Mouse (Mus musculus) c-Kit-negative CD71-positive TER-119-positive erythroid progenitor cells, embryonic 14.5 days (primary cell): ENCODE measurements around the gene Enah.

Experiments used
- DNase-seq: peaks from one replicate; pipeline ENCODE4 v3.0.0-alpha.2; 2013; ENCODE audit warnings: low read depth, low spot score

Gene Enah

DNA sequence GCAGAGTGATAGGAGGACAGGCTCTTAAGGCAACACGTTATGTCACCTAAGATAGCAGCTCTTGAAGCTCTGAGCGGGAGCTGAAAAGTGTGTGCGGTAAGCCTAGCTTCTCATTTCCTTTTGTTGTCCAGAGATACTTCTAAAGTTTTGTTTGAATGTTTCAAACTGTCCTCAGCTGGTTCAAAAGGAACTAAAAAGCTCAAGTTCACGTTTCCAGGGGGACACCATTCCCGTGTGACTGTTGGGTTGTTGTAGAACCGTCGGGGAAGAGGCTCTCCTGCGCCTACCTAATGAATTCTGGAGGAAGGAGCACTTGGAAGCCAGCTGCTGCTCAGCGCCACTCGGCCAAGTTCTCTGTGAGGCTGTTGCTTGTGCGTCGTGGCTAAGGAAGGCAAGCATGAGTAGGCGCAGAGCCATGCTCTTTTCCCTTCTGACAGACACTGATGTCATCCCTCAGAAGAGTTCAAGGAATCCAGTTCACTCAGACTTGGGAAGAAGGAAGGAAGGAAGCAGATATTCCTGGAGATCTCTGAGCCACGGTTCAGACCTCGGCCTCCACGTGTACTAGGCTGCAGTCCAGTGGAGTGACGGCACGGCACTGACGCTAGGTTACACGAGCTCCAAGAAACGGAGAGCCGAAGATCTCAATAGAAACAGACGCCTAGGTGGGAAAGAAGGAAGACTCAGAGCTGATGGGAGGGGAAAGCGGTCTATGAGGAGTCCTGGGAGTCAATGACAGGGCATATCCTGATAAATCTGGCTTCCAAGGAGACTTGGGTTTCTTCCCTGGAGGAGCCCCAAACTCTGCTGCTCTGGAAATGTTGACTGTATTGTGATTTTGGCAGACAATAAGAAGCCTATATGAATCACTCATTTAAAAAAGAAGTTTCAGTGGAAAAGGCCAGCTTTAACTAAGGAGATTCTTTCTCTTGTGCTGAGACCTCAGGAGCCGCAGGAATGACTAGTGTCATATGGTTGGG, 8.7 kb upstream of the Enah start:
- no peak for DNase-seq

DNA sequence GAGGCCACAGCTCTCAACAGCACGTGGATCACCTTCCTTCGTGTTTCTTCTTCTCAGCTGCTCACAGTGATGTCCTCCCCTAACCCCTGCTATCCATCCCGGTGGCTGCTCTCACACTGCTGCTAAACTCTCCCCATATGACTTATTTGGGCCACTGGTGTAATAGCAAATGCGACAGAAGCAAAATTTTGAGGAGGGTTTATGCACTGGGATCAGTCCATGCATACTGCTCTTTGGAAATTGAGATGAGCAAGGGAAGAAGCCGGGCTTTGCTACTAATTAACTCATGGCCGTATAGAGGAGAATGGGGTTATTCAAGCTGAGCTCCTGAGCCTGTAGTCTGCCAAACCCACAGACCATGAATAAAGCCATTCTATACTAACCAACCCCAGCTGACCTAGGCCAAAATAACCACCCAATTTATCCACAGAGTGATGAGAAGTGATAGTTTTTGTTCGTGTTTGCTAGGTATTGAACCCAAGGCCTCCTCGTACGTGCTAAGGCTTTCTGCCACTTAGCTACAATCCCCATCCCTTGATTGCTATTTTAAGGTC, 7.7 kb upstream of the Enah start:
- no peak for DNase-seq

DNA sequence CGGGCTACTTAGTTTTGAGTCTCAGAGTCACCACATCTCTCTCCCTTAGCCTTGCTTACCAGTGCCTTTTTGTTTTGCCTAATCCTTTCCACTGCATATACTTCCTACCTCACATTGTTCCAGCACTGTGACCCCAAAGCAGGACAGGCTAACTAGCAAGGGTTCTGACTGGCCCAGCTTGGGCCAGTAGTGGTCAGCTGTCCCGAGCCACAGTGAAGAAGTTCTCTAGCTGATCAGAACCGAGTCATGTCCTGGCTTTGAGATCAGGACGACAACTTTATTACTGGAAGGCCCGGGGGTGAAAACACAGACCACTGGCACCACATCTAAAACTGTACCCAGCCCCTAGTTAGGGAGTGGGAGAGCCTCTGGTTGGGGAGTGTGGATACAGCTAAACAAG, 7.0 kb upstream of the Enah start:
- no peak for DNase-seq

DNA sequence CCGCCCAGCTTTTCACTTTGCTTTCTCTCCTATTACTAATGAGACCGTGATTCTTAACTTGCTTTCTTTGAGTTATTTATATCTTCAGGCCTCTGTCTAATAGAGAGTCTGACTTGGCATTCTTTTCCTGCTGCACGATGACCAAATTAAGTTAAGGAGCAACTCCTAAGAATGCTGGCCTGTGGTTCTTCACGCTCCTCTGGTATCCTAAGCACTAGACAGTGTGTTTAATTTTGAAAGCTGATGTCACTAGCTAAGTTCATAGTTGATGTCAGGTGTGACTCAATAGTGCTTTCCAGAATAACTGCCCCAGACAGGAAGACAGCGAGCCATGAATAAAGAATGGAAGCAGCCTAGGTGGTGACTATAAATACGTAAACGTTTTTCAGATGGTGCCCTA, 6.3 kb upstream of the Enah start:
- DNase-seq = no peak

DNA sequence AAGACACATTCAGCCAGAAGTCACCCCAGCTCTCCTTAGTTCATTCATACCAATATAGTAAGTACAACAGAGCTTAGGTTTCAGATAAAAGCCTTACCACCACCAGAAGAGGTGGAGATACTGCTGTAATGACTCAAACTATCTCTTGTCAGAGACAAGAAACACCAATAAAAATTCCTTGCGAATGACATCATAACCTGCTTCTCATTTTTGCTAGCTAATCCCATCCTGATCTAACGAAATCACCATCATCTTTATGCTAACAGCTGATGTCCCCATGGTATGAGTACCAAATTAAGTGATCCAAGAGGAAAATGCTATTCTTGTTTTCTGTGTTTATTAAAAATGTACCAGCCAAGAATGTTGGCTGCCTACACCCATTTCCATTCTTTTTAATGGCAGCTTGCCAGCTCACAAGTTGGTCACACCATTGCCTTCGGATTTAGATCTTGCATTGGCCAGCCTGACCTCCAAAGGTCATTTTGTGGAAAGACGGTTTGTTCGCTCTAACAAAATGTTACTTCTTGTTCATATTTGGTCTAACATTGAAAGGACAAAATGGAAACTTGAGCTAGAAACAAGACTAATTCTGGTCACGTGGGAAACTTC, 2.0 kb upstream of the Enah start:
- no peak for DNase-seq

DNA sequence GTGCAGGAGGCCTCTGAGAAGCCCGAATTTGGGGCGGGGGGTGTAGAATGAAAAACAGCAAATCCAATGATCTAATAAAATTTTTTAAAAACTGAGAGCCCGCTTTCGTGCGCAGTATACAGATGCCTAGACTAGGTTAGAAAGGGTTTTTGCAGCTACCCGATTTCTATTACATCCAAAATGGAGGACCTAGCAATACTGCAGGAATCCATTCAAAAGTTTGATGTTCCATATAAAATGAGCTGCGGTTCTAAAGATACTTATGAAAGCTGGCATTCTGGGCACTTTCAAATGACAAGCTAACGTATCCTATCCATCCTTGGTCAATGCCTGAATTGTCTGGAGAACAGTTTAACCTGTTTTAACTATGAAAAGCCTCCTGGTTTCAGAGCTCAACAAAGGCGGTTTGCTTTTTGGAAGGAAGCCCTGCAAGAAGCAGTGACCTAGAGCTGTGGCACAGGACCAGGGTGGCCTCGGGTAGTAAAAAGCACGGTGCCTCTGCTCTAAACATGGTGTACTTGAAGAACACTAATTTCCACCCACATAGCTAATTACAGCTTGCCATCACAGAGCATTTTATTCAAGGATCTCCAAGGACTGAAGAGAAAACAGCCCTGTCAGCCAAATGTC, 1.2 kb upstream of the Enah start:
- DNase-seq = no peak

DNA sequence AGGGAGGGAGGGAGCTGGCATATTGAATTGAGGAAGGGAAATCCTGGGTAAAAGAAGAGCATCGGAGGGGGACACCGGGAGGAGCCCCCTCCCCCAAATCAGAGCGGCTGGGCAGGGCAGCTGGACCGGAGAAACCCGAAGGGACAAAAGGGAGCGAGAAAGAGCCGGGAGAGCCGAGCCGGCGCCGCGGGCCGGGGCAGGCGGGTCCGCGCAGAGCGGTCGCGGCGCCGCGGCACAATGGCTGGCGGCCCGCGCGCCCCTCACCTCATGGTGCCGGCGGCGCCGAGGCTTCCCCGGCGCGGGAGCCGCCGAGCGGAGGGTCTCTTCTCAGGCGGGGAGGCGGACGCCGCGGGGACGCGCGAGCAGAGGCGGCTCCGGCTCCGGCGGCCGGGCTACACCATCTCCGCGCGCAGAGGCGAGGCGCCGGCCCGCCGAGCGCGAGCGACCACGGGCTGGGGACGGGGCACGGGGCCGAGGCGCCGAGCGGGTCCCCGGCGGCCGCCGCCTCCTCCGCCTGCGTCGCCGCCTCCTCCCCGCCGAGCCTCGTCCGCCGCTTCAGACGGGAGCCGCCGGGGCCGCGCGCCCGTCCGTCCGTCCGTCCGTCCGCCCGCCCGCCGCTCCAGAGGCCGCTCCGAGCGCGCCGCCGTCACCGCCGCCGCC, 394 bp downstream of the Enah start:
- DNase-seq = no peak

DNA sequence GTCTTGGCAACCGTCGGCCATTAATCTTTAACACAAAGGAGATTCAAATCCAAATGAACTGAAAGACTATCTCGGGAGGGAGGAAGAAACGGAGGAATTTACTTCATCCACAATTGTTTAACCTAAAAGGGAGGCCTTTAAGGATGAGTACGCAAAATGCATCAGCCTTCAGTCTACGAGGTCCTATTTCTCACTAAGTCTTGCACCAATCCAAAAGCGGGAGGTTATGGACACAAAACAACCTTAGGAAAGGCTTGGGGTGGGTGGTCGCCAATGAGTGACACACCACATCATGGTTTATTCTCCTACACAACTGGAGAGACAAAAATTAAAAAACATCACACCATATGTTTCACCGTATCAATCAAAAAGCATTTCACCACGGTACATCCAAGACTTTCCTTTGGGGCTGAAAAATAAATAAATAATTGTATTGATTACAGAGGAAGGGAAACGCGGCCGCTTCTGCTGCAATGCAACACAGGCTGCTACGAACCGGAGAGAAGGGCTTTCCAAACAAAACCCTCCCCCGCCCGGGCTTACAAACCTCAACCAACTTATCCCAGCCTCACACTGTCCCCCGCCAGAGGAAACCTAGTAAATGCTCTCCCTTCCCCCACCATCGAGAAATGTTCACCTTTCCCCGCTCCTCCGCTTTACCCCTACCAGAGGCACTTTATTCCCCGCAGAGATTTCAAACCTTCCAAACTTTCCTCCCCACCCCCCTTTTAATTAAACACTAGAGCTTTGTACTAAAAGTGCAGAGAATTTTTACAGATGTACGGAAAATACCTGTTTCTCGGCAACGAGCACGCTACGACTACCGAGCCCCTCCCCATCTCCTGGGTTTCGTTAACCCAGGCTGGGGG, 1.2 kb downstream of the Enah start:
- no peak for DNase-seq

DNA sequence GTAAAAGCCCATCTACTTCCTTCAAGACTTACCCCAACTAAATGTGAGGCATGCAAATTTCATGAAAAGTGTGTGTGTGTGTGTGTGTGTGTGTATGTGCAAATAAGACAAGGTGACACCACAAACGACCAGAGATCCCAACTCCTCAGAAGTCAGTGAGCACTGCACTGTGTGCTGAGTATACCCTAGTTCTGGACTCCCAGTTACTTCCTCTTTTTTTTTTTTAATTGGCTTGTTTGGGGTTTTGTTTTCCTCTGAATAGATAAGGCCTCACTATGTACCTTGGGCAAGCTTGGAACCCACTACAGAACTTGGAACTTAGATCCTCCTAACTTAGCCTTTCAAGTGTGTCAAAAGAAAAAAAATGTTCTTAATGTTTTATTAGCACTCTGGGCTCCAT, 14.0 kb downstream of the Enah start:
- no peak for DNase-seq

DNA sequence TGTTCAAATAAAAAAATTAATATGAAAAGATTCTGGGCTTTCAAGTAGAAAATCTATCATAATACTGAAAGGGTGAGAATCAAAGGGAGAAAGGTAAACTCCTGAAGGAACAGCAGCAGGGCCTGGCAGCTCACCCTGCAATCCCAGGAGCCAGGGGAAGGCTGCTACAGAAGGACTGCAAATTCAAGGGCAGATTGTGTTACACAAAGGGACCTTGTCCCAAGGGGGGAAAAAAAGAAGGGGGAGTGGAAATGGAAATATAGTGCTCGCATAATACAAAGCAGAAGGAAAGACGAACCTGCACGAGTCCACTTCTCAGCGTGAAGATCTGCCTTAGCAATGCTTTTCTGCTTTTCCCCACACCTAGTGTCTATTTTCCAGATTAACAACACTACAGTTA, 21.1 kb downstream of the Enah start:
- DNase-seq = no peak

DNA sequence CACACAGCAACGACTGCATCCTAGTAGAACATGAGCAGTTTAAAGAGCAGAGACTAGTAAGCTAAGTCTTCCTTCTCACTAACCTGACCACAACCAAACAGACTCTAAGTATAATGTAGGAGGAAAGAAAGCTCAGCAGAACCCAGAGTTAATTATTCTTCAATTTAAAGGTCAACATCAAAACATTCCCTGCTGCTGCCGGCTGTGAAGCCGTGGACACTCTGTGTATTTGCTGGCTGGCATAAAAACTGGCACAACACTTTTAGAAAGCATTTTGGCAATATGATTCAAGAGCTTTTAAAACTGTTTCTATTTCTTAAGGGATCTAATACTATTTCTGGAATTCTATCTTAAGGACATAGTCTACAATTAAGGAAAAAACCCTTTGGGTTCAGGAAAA, 22.0 kb downstream of the Enah start:
- no peak for DNase-seq

DNA sequence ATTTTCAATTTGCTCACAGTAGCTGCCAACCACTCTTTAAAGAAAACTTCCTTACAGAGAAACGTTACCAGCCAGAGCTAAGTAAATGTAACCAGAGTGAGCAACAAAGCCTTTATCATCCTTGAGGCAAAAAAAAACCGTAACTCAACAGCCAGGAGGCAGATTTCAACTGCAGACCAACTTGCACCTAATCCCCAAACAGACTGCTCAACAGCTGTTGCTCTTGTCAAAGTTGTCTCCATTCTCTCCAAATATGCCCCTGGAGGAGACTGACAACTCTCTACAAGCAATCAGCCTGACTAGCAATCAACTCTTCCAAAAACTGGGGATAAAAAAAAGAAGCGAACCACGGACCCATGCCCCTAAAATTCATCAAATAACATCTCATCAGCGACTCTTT, 26.2 kb downstream of the Enah start:
- DNase-seq = no peak

DNA sequence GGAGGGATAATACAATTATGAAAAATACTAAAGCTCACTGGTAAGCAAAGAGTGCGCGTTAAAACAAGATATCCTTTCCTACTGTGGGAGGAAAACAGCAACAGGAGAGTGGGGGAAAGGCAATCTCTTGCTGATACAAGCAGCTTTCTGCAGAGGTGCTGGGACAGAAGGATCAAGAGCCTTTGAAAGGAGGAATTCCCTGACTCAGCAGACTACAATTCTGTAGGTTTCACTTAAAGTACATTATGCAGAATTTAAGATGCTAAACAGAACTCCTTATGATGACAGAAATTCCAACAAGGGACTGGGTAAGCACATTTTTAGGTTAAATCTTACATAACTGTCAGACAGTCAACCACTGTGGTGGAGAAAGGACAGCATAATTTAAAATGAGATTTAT, 31.4 kb downstream of the Enah start:
- DNase-seq = no peak

DNA sequence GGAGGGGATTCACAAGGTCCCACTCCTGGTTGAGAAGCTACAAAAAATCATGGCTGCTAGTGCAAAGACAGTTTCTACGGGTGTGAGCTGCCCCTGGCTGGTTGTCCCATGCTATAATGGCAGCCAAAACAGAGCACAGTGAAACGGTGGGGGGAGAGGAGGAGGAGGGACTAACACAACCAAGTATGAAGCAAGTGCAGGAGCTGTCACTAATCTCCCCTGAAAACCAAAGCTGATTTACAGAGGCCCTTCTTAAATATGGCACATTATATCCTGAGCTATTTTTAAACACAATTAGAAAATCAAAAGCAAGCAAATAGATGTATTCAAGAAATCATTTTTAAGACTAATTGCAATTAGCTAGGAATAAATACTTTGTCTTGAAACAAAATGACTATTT, 32.6 kb downstream of the Enah start:
- DNase-seq = no peak

DNA sequence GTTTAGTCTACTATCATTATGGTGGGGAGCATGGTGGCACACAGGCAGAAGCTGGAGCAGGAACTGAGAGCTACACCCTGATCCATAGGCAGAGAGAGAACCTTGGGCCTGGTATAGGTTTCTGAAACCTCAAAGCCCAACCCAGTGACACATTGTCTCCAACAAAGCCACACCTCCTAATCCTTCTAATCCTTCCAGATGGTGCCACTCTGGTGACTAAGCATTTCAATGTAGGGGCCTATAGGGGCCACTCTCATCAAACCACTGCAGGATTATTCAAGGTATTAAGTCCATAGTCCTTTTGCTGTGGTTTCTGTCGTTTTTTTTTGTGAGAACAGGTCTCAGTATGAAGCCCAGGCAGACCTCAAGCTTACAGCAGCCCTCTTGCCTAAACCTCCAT, 33.9 kb downstream of the Enah start:
- DNase-seq = no peak

DNA sequence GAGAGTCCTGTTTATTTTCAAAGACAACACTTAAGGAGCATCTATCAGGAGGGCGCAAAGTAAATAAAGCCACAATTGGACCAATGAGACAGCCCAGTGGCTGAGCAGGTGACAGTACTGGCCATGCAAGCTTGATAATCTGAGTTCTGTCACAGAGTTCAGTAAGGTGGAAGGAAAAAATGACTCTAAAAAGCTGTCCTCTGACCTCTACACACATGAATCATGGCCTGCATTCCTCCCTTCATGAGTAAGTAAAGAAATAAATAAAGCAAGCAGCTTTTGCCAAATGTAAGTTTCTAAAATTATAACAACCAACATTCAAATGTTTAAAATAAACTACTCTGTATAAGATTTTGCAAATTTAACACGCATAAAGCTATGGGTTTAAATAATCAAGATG, 35.0 kb downstream of the Enah start:
- DNase-seq = no peak

DNA sequence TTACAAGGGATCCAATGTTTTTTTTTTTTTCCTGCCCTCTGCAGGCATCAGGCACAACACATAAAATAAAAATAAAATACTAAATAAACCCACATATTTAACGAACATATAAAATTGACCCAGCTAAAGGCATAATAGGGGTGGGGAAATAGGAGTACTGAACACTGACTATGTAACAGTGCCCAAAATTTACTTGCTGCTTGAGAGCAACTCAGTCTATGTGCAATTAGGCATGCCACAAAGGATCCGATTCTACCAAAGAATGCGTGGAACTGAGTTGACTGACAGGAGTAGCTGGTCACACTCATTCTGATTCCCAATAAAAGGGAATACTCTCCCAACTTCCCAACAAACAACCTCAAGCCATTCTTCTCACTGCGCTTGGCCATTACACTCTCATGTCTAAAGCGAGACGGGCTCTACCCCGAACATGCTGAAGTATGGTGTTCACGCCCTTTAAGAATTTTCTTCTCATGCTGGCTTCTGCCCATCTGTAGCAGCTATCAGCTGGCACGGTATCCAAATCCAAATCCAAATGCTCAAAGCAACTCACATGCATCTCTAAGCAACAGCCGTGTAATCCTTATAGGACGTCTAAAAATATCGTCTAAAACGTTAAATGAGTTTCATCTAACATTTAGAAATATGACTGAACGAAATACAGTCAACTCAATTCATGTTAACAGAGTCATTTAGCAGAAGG, 39.6 kb downstream of the Enah start:
- no peak for DNase-seq

DNA sequence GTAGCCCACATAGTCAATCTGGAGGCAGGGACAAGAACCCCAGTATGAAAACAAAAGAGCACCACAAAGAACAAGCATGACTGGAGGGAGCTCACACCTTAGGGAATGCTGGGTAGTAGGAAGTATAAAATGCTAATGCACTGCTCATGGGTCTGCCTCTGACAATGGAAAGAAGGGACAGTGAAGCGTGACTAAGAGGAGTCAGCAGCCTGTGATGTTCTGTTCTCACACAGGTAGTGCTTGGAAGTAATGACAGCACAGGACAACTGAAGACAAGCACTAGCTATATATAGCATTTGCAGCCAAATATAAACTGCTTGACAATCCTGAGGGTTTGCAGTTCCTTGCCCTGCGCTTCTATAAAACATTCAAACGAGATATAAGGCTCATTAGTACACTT, 44.3 kb downstream of the Enah start:
- no peak for DNase-seq

DNA sequence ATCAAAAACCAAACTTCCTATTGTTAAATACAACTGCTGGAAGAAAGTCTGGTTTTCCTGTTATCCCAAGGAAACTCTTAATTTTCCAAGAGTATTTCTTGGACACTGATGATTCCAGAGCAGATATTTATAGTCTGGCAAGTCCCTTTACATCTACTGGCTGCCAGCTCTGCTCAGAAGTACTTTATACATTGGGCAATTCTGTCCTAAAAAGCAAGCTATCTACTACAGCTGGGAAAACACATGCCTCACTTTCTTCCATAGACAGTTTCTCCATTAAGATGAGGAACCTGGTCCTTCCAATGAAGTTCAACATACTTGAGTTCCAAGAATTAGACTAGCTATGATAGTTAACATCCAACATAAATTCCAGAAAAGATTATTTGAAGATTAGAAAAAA, 44.9 kb downstream of the Enah start:
- DNase-seq = no peak

DNA sequence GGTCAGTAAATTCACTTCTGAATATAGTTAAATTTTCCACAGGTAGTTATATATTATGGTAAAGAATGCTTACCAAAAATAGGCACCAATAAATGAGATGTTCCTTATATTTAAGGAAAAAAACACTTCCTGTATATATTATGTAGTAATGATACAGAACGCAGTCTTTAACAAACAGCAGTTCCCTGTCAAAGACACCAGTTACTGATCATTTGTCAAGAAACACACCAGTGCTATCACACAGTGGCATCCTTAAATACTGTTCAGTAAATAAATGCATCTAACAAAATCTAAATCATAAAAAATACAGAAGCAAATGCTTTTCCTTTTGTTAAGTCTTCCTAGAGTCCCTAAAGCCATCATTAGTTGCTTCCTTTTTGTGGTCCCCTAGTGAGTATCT, 54.5 kb downstream of the Enah start:
- no peak for DNase-seq
